Mouse (Mus musculus): ENCODE measurements around the gene Tfeb. TPM values are rescaled to one million over a fixed set of nuclear protein-coding genes. Genes with fewer than 3 reads are reported as not detected.
A peak's percentile ranks its signal among the peaks of the same experiment; 100 is the strongest.

Tfeb gene
- total and polyA plus RNA-seq, 3 experiments: 16.4 to 22.8 TPM; not detected in 1

GRCm38 (mm10) chr17:47796968-47797367 is 60.1 kb downstream of the Tfeb start:
- TF ChIP-seq ZC3H11A (IDR thresholded peaks at IDR 0.05; ENCODE audit: low read depth, low read length) (0 out of 2 replicates have a peak, but pooled peaks have one; percentile 6), SMC3 (IDR thresholded peaks at IDR 0.05; ENCODE audit: low read depth, low read length) (peak; percentile 35), CTCF (IDR thresholded peaks at IDR 0.05 in 2 of 3, conservative IDR thresholded peaks at IDR 0.05 in 1 of 3; ENCODE audit: control insufficient read depth in 1 of 3, insufficient read depth in 1 of 3, low read depth in 2 of 3, low read length in 3 of 3, poor library complexity in 1 of 3, severe bottlenecking in 1 of 3) (peak; percentile 64 to 66 (median 65)), RAD21 (IDR thresholded peaks at IDR 0.05; ENCODE audit: low read depth, low read length) (peak; percentile 37), MAZ (IDR thresholded peaks at IDR 0.05; ENCODE audit: low read depth, low read length) (no peak)
- H3K9ac ChIP-seq (ENCODE audit: control insufficient read depth, low read depth, low read length, poor library complexity, severe bottlenecking): no peak overlapping the region
- no peaks in the 10 kb centered on the region for H3K9me3 ChIP-seq (replicated peaks; ENCODE audit: insufficient read depth, low read length)
- H3K4me3 ChIP-seq (ENCODE audit: control insufficient read depth in 1 of 2, insufficient read depth in 1 of 2, low read depth in 2 of 2, low read length in 2 of 2): no peak overlapping the region
- no peaks in the 10 kb centered on the region for H3K27me3 ChIP-seq (ENCODE audit: control insufficient read depth in 1 of 2, insufficient read depth in 2 of 2, low read length in 2 of 2)
- no peak overlapping the region for H3K27ac ChIP-seq (ENCODE audit: control insufficient read depth, low read depth, low read length)
- peaks cover 0 to 6% of the 10 kb centered on the region in 2 experiments; a peak in 2 of 4 replicates for H3K4me1 ChIP-seq (ENCODE audit: control insufficient read depth in 1 of 2, insufficient read depth in 2 of 2, low read length in 2 of 2)
- H3K36me3 ChIP-seq (ENCODE audit: control insufficient read depth in 1 of 2, insufficient read depth in 2 of 2, low read length in 2 of 2): 0 out of 4 replicates have a peak, but pooled peaks cover 0 to 2% of the 10 kb centered on the region in 2 experiments
- H3K79me2 ChIP-seq (ENCODE audit: control insufficient read depth, insufficient read depth, low read length, poor library complexity): no peaks in the 10 kb centered on the region
- peak; percentile 66 for DNase-seq (ENCODE audit: low read depth, low spot score)

DNA sequence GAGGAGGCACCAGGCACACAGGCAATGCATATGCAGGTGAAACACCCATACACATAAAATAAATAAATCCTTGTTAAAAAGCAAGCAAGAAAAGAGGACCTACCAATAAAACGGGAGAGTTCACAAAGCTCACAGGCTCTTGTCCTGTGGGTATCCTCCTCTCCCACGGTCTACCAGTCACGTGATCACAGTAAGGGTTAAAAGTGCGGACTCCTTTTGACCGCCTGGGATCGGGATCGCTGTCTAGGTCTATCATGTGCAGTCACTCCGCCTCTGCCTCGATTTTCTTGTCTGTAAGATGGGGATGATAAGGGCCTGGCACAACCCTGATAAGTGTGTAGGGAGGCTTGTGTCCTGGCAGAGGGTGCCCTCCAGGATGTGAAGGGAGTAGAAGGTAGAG is 60.6 kb downstream of the Tfeb start:
- 0 out of 4 replicates have a peak, but pooled peaks cover 0 to 2% of the 10 kb centered on the region in 2 experiments for H3K36me3 ChIP-seq (ENCODE audit: control insufficient read depth in 1 of 2, insufficient read depth in 2 of 2, low read length in 2 of 2)
- H3K27me3 ChIP-seq (ENCODE audit: control insufficient read depth in 1 of 2, insufficient read depth in 2 of 2, low read length in 2 of 2): no peaks in the 10 kb centered on the region
- TF ChIP-seq ZC3H11A (IDR thresholded peaks at IDR 0.05; ENCODE audit: low read depth, low read length) (no peak), GABPA (IDR thresholded peaks at IDR 0.05; ENCODE audit: low read depth, low read length) (no peak), BHLHE40 (IDR thresholded peaks at IDR 0.05; ENCODE audit: borderline replicate concordance, low read depth, low read length) (no peak), RCOR1 (IDR thresholded peaks at IDR 0.05; ENCODE audit: low read depth, low read length) (no peak), USF1 (IDR thresholded peaks at IDR 0.05; ENCODE audit: low read depth, low read length) (peak; percentile 61; the same call in 1 of the 2 replicates), USF2 (IDR thresholded peaks at IDR 0.05; ENCODE audit: borderline replicate concordance in 1 of 2, insufficient read depth in 1 of 2, low read depth in 1 of 2, low read length in 2 of 2) (no peak), ZNF384 (IDR thresholded peaks at IDR 0.05; ENCODE audit: low read depth, low read length) (no peak)
- H3K9ac ChIP-seq (ENCODE audit: control insufficient read depth, low read depth, low read length, poor library complexity, severe bottlenecking): no peak overlapping the region
- no peak overlapping the region for H3K4me3 ChIP-seq (ENCODE audit: control insufficient read depth in 1 of 2, insufficient read depth in 1 of 2, low read depth in 2 of 2, low read length in 2 of 2)
- no peaks in the 10 kb centered on the region for H3K79me2 ChIP-seq (ENCODE audit: control insufficient read depth, insufficient read depth, low read length, poor library complexity)
- DNase-seq (ENCODE audit: low read depth, low spot score): no peak
- no peaks in the 10 kb centered on the region for H3K9me3 ChIP-seq (replicated peaks; ENCODE audit: insufficient read depth, low read length)
- H3K27ac ChIP-seq (ENCODE audit: control insufficient read depth, low read depth, low read length): no peak overlapping the region
- peaks cover 0 to 6% of the 10 kb centered on the region in 2 experiments; a peak in 2 of 4 replicates for H3K4me1 ChIP-seq (ENCODE audit: control insufficient read depth in 1 of 2, insufficient read depth in 2 of 2, low read length in 2 of 2)

DNA sequence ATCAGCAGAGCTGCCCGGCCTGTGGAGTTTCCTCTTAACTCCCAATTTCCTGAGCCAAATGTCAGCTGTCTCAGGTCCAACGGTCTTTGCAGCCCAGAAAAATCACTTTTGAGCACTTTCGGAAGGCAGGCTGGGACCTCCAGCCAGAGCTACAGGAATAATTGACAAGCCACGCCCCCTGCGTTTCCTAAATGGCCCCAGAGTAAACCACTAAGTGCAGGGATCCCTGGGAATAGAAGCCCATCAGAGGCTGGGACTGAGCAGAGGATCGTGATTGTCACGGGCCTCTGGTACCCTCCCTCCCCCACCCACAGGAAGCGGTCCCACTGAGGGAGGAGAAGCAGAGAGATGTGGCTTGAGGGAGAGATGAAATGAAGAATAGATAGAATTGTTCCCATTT is 66.0 kb downstream of the Tfeb start:
- DNase-seq (ENCODE audit: low read depth, low spot score): no peak
- Histone ChIP-seq H3K36me3 (ENCODE audit: control insufficient read depth in 1 of 2, insufficient read depth in 2 of 2, low read length in 2 of 2) (no peaks in the 10 kb centered on the region), H3K4me1 (ENCODE audit: control insufficient read depth in 1 of 2, insufficient read depth in 2 of 2, low read length in 2 of 2) (no peaks in the 10 kb centered on the region), H3K9me3 (replicated peaks; ENCODE audit: insufficient read depth, low read length) (no peaks in the 10 kb centered on the region), H3K9ac (ENCODE audit: control insufficient read depth, low read depth, low read length, poor library complexity, severe bottlenecking) (no peak overlapping the region), H3K4me3 (ENCODE audit: control insufficient read depth in 1 of 2, insufficient read depth in 1 of 2, low read depth in 2 of 2, low read length in 2 of 2) (no peak overlapping the region), H3K27ac (ENCODE audit: control insufficient read depth, low read depth, low read length) (no peak overlapping the region), H3K79me2 (ENCODE audit: control insufficient read depth, insufficient read depth, low read length, poor library complexity) (no peaks in the 10 kb centered on the region), H3K27me3 (ENCODE audit: control insufficient read depth in 1 of 2, insufficient read depth in 2 of 2, low read length in 2 of 2) (peaks cover 2% of the 10 kb centered on the region in 2 experiments; a peak in 1 of 4 replicates)
- TF ChIP-seq POLR2A (IDR thresholded peaks at IDR 0.05; ENCODE audit: control insufficient read depth in 1 of 2, insufficient read depth in 1 of 2, low read depth in 1 of 2, low read length in 2 of 2, poor library complexity in 1 of 2) (no peak), ZC3H11A (IDR thresholded peaks at IDR 0.05; ENCODE audit: low read depth, low read length) (no peak), TAL1 (IDR thresholded peaks at IDR 0.05; ENCODE audit: low read length) (no peak), POLR2AphosphoS5 (IDR thresholded peaks at IDR 0.05; ENCODE audit: borderline replicate concordance, low read depth, low read length) (no peak)
